In genomic region chr15:86134941-86135783, GRCm38 (mm10) we compare ENCODE assay signal across 8 mouse cellular contexts. TPM values are rescaled to one million over a fixed set of nuclear protein-coding genes. Genes with fewer than 3 reads are reported as not detected.
A peak's percentile ranks its signal among the peaks of the same experiment; 100 is the strongest.
DNase-seq lines count a peak whose midpoint lies in the region; ATAC-seq and TF ChIP-seq lines count a peak whose summit lies in the region.

No protein-coding gene starts in this region.

- H3K4me2 ChIP-seq in liver, postnatal 0 days (ENCODE audit: low read depth, low read length): no peak overlapping the region
- H3K4me2 ChIP-seq in neural tube, embryonic 14.5 days (ENCODE audit: low read depth, low read length): no peak overlapping the region

- no peak for TF ChIP-seq EP300 in liver, postnatal 0 days (IDR thresholded peaks at IDR 0.05; ENCODE audit: low read depth)

- ATAC-seq in CD4-positive, CD25-positive, alpha-beta regulatory T cell, adult 4 months: peak; percentile 65
- peak; percentile 74 for ATAC-seq in erythroid progenitor cell, adult 5-6 weeks (replicated peaks; ENCODE audit: low FRiP score, poor library complexity, severe bottlenecking)
- ATAC-seq in liver, postnatal 0 days: peak; percentile 71
- ATAC-seq in neural tube, embryonic 14.5 days (ENCODE audit: low read depth): peak; percentile 57; the same call in 1 of the 2 replicates

- H3K9me3 ChIP-seq in liver, postnatal 0 days (ENCODE audit: low read length): no peaks in the 10 kb centered on the region
- no peaks in the 10 kb centered on the region for H3K9me3 ChIP-seq in neural tube, embryonic 14.5 days (ENCODE audit: control insufficient read depth, low read length)

- 42% methylated on average over 18 of the region's 18 CpGs for WGBS in liver, postnatal 0 days (ENCODE audit: insufficient replicate concordance)
- WGBS in neural tube, embryonic 14.5 days: 38% methylated on average over 18 of the region's 18 CpGs

- no peak overlapping the region for H3K9ac ChIP-seq in liver, postnatal 0 days (replicated peaks)
- H3K9ac ChIP-seq in neural tube, embryonic 14.5 days (replicated peaks; ENCODE audit: low read depth, low read length): 0 out of 2 replicates have a peak overlapping the region, but pooled peaks have one; percentile 16

- H3K36me3 ChIP-seq in liver, postnatal 0 days (replicated peaks; ENCODE audit: insufficient read depth, low read length): peaks cover 34% of the 10 kb centered on the region
- H3K36me3 ChIP-seq in neural tube, embryonic 14.5 days (ENCODE audit: control insufficient read depth, insufficient read depth, low read length): peaks cover 40% of the 10 kb centered on the region

- intact Hi-C loops in heart, postnatal 10 days (cut with DNase I): loop anchor here (1.0 to 5.0 kb wide), 2 partner anchors 81 to 238 kb away; no protein-coding TSS in a partner anchor

- DNase-seq in brain, adult 2 months (ENCODE audit: low read depth, low spot score): peak; percentile 87
- DNase-seq in heart, postnatal 10 days: peak; percentile 91 to 95
- peak; percentile 88 to 94 for DNase-seq in kidney, postnatal 36 days
- DNase-seq in liver, postnatal 0 days: peak; percentile 90
- peak; percentile 95 for DNase-seq in testis, postnatal 10 days (ENCODE audit: low spot score)

- peak; percentile 96 for TF ChIP-seq CTCF in liver, postnatal 0 days (IDR thresholded peaks at IDR 0.05; ENCODE audit: low read depth)

- no peaks in the 10 kb centered on the region for H3K27me3 ChIP-seq in liver, postnatal 0 days (ENCODE audit: insufficient read depth, low read length)
- no peaks in the 10 kb centered on the region for H3K27me3 ChIP-seq in neural tube, embryonic 14.5 days (ENCODE audit: control insufficient read depth, insufficient read depth, low read length)

- no peak overlapping the region for H3K4me3 ChIP-seq in liver, postnatal 0 days (ENCODE audit: low read depth, low read length)
- H3K4me3 ChIP-seq in neural tube, embryonic 14.5 days (ENCODE audit: low read depth, low read length): no peak overlapping the region

- H3K4me1 ChIP-seq in liver, postnatal 0 days (ENCODE audit: insufficient read depth): no peaks in the 10 kb centered on the region
- H3K4me1 ChIP-seq in neural tube, embryonic 14.5 days (ENCODE audit: control insufficient read depth, insufficient read depth, low read length): peaks cover 5% of the 10 kb centered on the region; the same call in 1 of the 2 replicates

- H3K27ac ChIP-seq in liver, postnatal 0 days (ENCODE audit: low read depth): no peak overlapping the region
- peak overlapping the region; percentile 52; the same call in 1 of the 2 replicates for H3K27ac ChIP-seq in neural tube, embryonic 14.5 days (ENCODE audit: low read depth, low read length)

RNA-seq across cellular contexts. Expression of gene Cerk, which starts 50.8 kb away (rescaled TPM):
- 1 to 10 TPM; 5.1 to 6.1 TPM for polyA plus RNA-seq in CD4-positive, CD25-positive, alpha-beta regulatory T cell, adult 4 months (2017; shearing (Covaris generic))
- 7.9 and 10.1 TPM in 2 replicates for total RNA-seq in erythroid progenitor cell, adult 5-6 weeks (2015; ENCODE audit: low replicate concordance)
- total RNA-seq in erythroid progenitor cell, adult 5-6 weeks (2017; ENCODE audit: low replicate concordance): 5.5 and 10.0 TPM in 2 replicates
- 10 to 100 TPM; 40.4 to 45.9 TPM for total RNA-seq in heart, postnatal 10 days (2021)
- polyA plus RNA-seq in liver, postnatal 0 days (2015; fragmentation: Nextera tagmentation; extraction: Ambion mirVana): 5.5 and 6.1 TPM in 2 replicates
- polyA plus RNA-seq in neural tube, embryonic 14.5 days (2014; fragmentation: Nextera tagmentation; extraction: Ambion mirVana): 27.0 and 36.8 TPM in 2 replicates
